Mouse (Mus musculus) retina, adult 2 months (tissue): ENCODE measurements around the gene Rgs21.

Experiments
- DNase-seq: peaks from one replicate; pipeline ENCODE4 v3.0.0-alpha.2; 2012; ENCODE audit warnings: low read depth, low spot score

The Rgs21 gene

DNA sequence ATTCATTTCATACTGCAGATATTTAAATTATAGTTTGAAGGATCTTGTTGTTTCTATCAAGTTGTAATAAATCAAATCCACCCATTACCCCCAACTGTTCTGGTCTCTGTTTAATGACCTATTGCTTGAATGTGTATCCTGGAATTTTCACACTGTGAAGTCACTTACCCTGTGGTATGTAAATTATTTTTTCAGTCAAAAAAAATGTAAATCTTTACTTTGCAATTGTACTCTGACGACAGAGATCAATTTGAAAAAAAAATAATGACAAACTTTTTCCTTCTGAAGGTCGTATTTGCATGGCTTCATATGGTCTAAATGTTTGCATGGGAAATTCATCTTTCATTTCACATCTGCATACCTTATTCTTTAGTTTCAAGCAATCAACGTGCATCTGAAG lies at the start of gene Rgs21:
TSS of gene Rgs21 (minus strand) at position 101 of the 400 bp plus-strand sequence.
- no peak for DNase-seq

DNA sequence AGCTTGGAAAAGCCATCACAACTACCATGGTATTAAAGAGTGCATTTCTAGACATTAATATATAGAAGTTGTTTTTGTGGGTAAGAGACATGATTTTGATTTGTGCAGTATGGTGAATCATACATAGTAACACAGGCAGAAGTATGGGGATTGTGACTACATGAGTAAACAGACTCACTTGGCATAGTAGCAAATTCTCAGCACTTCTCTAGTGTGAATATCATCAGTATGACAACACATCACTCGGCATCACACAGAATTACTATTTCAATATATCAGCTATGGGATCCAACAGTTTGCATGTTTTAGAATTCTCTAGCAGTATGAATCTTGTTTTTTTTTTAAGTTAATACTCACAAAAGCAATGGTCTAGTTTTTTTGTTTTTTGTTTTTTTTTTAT lies 36.6 kb upstream of the Rgs21 start:
- no peak for DNase-seq

DNA sequence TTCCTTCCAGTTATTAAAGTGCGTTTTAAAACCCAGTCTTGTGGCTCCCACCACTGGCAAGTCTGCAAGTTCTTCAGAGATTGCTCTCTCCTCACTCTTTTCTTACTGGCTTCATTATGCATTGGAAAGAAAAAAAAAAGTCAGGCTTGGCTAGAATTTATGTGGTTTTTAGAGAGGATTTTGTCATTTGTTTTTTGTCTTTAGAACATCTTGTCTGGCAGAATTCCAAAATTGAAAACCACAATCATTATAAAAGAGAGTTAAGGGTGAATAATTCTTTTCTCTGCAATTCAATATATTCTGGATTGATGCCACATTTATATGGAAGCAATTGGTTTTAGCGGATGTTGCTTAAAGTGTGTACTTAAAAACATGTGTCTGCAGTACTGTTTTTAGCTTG lies 35.5 kb upstream of the Rgs21 start:
- DNase-seq: no peak

DNA sequence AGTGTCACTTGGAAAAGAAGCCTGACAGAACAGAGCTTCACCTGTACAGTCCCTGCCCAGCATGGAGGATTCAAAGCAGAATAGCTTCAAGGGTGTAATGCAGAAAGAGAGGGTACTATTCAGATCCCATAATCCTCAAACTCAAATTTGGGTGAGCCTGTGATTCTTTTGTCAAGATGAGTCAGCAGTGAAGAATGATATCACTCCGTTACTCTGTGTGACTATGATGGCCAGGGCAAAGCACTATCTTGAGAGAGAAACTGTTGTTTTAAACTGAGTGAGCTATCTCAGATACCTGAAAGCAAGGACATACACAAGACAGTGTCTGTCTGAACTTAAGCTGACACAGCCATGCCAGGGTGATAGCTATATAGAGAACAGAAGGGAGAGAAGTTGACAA lies 11.9 kb upstream of the Rgs21 start:
- DNase-seq: no peak

- DNase-seq: no peak
Observed at GRCm38 (mm10) chr1:144572972-144573371, 5.5 kb upstream of the Rgs21 start.

DNA sequence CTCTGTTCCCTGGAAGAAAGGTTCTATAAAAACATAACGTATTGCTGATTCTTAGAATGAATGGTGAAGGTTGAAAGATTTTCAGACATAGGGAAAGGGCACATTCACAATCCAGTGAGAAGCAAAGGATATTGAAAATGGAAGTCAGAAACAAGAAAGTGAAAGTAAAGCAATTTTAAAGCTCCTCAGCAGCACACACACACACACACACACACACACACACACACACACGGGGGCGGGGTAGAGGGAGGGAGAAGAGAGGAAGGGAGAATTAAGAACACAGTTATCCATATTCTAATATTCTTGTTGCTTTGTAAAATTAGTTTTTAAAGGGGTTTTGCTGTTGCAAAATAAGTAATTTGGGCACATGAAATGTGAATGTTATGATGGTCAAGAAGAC lies 2.4 kb upstream of the Rgs21 start:
- no peak for DNase-seq

GRCm38 (mm10) chr1:144545142-144545541 lies 22.3 kb downstream of the Rgs21 start:
- DNase-seq: no peak

DNA sequence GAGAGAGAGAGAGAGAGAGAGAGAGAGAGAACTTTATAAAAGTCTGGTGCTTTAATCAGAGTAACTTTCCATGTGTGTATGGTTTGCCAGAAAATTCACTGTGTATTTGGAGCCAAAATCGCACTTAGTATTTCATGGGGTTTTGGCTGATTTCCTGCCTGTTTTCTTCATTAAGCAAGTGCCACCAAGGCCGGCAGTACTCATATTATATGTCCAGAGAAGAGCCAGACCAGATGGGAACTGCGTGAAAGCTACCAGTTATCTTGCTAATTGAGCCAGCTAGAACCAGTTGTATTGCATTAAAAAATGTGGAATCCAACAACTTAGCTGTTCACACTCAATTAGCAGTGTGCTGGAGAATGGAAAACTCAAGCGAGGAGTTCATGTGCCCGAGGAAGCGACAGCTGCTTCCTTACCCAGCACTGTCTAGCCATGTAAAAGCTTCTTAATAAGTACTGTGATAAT lies 22.9 kb downstream of the Rgs21 start:
- DNase-seq: no peak

DNA sequence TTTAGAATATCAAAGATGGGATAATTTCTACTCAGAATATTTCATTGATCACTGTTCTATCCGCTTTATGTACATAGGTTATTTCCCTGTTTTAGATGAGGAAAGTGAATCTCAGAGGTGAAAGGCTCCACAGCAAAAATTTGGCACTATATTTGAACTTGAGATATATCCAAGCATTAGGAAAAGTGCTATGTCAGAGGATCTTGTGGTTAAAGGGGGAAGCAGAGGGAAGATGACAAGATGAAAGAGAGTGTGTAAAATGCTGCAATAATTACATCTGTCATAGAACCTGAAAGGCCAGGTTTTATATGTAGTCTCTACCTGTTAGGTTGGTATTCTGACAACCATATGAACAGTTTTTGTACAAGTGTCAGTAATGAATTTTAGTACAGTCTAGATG lies 35.7 kb downstream of the Rgs21 start:
- no peak for DNase-seq

GRCm38 (mm10) chr1:144517878-144518426 lies 49.5 kb downstream of the Rgs21 start:
- DNase-seq: no peak

DNA sequence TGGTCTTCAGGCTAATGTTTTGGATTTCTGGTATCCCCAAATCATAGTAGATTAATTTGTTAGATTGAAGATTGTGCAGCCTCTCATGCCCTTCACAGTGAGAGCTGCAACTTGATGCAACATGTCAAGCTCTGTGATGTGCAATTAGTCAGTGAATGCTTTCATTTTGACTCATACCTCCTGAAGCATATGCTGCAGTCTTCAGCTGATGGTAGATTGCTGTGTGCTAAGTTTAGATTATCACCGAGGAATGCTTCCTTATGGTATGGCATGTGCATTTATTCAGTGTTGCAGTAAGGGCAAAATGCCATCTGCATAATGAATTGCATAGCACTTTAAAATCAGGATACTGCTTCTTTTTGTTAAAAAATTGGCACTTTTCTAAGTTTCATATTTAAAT lies 65.2 kb downstream of the Rgs21 start:
- DNase-seq: no peak

- no peak for DNase-seq
Observed at GRCm38 (mm10) chr1:144500423-144500822, 67.0 kb downstream of the Rgs21 start.

DNA sequence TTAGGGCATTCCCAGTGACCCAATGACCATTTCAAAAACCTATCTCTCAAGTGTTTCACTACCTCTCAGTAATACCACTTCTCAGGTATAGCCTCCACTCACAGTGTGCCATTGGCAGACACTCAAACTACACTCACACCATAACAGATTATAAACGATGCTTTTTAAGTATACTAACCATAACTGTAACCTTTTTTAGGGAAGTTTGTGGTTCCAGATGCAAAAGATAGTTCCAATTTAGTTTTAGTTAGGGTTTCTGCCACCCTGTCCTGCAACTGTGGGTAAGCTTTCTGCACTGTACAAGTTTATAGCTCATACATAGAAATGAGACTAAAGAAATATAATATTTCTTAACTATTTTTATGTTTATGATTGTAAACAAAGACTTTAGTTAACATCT lies 67.7 kb downstream of the Rgs21 start:
- no peak for DNase-seq

DNA sequence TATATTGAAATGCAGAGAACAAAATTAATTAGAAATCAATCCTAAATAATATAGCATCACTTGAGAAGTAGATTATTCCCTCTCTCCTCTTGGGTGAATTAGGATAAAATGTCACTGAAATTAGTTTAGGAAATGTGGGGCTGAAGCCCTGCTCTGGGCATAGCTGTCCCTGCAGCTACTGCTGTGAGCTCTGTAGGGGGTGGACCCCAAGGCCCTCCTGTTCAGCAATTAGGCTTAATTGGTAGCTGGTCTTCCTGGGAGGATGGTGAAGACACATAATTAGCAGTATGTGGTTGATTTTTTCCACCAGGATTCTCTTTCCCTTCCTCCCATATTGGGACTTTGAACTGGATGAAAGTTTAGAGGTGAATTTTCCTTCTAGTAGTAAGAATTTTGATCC lies 68.7 kb downstream of the Rgs21 start:
- DNase-seq: no peak

GRCm38 (mm10) chr1:144498051-144498450 lies 69.4 kb downstream of the Rgs21 start:
- no peak for DNase-seq

DNA sequence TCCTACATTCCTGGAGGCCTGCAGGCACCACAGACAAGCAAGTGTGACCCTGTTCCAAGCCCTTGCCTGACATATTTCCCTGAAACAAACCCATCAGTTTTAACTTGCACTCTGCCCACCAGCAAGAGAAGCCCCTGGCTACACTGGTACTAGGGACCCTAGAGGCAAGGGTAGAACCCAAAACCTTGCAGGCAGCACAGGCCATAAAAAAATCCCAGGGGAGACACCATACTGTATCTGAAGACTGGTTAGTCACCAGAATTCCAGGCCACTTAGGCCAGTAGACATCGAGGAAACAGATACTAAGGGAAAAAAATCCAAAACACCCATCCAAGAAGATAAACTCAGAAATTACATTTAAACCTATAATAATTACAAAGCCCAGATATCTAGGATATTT lies 74.1 kb downstream of the Rgs21 start:
- DNase-seq: no peak

DNA sequence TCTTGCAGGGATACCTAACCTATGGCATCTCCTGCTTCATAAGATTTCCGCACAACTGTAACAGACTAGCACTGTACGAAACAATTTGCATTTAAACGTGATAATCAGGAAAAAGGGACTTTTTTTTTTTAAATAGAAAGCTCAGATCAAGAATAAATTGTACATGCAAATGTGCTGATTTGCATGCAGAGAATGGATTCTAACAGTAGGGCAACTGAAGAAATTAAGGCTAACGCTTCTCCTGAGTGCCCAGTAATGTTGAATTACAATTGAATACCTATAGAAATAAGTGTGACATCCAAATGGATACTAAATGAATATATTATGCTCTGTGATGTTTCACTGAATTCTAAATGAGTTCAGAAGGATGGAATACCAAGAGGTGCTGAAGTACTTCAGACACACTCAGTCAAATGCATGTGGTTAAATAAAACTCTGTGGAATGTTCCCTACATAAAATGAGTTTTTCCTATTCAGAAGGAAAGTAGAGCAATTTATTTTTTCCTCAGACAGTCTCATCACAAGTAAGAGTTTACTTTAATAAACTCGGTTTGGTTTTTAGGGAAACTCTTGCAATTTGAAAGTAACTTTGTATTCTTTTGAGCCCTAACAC lies 79.1 kb downstream of the Rgs21 start:
- DNase-seq: no peak
